Mouse (Mus musculus) small intestine, adult 2 months (tissue): Measurements from ENCODE around the gene Gm10647. TPM values are rescaled to one million over a fixed set of nuclear protein-coding genes. Genes with fewer than 3 reads are reported as not detected.

Experiments
- H3K27ac ChIP-seq: fragments of 200-500 bp; 2 replicates; pipeline ENCODE4 v1.5.1; 2012; ENCODE audit warnings: low read depth, low read length, control low read depth, inconsistent platforms; ENCODE audit not compliant: insufficient read depth
- H3K27me3 ChIP-seq: fragments of 200-500 bp; 2 replicates; pipeline ENCODE4 v1.6.1; 2012; ENCODE audit warnings: mild to moderate bottlenecking, moderate library complexity, low read length, inconsistent platforms; ENCODE audit not compliant: control insufficient read depth, insufficient read depth
- H3K36me3 ChIP-seq: fragments of 200-500 bp; 2 replicates; pipeline ENCODE4 v1.6.1; 2012; ENCODE audit warnings: mild to moderate bottlenecking, low read length, control low read depth, inconsistent platforms; ENCODE audit not compliant: control insufficient read depth, insufficient read depth
- H3K4me1 ChIP-seq: fragments of 200-500 bp; 2 replicates; pipeline ENCODE4 v1.6.1; 2012; ENCODE audit warnings: low read length, inconsistent platforms, mixed read lengths; ENCODE audit not compliant: control insufficient read depth, insufficient read depth, insufficient read length
- H3K4me3 ChIP-seq: fragments of 200-500 bp; 2 replicates; pipeline ENCODE4 v1.5.1; 2012; ENCODE audit warnings: low read depth, mild to moderate bottlenecking, control low read depth, inconsistent platforms, low read length, moderate library complexity
- CTCF ChIP-seq: fragments of 200-500 bp; IDR thresholded peaks from 2 replicates; pipeline ENCODE4 v1.5.1; 2012; ENCODE audit warnings: low read depth, mild to moderate bottlenecking, control low read depth, inconsistent platforms, low read length, moderate library complexity, mixed read lengths; ENCODE audit not compliant: insufficient replicate concordance, insufficient read length; ENCODE audit errors: extremely low read depth
- POLR2A ChIP-seq: fragments of 200-500 bp; IDR thresholded peaks from 2 replicates; pipeline ENCODE4 v1.6.1; 2012; ENCODE audit warnings: low read depth, mild to moderate bottlenecking, control low read depth, inconsistent platforms, low read length, moderate library complexity
- WGBS: fragments of 180-500 bp; shearing (Covaris S2); methylation state at CpG from one replicate; pipeline ENCODE4 v1.1.7; 2018; 5-methylcytosine and 5-hydroxymethylcytosine counted together
- polyA plus RNA-seq: library from polyadenylated mRNA; depleted of rRNA; stranded (reverse); fragments of >200 nt; gene quantifications from 2 replicates; pipeline ENCODE4 v1.2.3, GENCODE M21; 2012; rRNA removed

The Gm10647 gene
- polyA plus RNA-seq, 1 experiment = not detected

DNA sequence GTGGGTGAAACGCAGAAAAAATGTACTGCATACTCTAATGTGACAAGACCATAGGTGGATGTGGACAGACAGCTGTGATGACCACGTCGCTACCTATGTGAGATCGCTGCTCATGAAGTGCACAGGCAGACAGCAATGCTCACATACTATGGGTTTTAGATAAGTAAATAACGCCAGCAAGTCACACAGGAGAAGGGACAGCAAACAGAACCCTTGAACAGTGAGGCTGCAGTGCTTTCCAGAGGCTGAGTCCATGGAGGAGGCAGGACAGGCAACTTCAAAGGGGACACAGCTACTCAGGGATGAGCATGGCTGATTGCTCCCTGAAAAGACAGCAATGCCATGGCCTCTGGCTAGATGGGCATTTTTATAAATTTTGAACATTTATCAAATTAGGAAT lies 50.0 kb downstream of the Gm10647 start:
- Histone ChIP-seq H3K27ac (no peak overlapping the region), H3K4me3 (no peak overlapping the region)
- 89% methylated on average over 5 of the region's 5 CpGs for WGBS

More for the DNA sequence above, 50.0 kb downstream of the Gm10647 start:
- Histone ChIP-seq H3K4me1 (no peaks in the 10 kb centered on the region), H3K36me3 (peaks cover 17% of the 10 kb centered on the region), H3K27me3 (no peaks in the 10 kb centered on the region)
- TF ChIP-seq POLR2A (no peak), CTCF (no peak)

Other genes starting within 250 kb of the Gm10647 start
- gene Usp3, start 203.9 kb upstream of the Gm10647 start, polyA plus RNA-seq = 9.4 and 19.8 TPM in 2 replicates
- gene Car12, start 83.4 kb upstream of the Gm10647 start, polyA plus RNA-seq = 2.8 and 4.4 TPM in 2 replicates
- 0.68 and 0.79 TPM in 2 replicates for gene Aph1b, start 1.5 kb upstream of the Gm10647 start, polyA plus RNA-seq
- gene Aph1c, start 37.7 kb downstream of the Gm10647 start, polyA plus RNA-seq = 0.13 and 0.22 TPM in 2 replicates
- gene Rab8b, start 122.6 kb downstream of the Gm10647 start, polyA plus RNA-seq = 2.7 and 3.0 TPM in 2 replicates
- 9.6 and 10.2 TPM in 2 replicates for gene Rps27l, start 149.0 kb downstream of the Gm10647 start, polyA plus RNA-seq
- 16.3 and 26.8 TPM in 2 replicates for gene Lactb, start 178.4 kb downstream of the Gm10647 start, polyA plus RNA-seq